Mouse (Mus musculus) urinary bladder, postnatal 25 days (tissue): ENCODE measurements around the gene Brip1.
"Not testable (repeated sequence)": the region's sequence is repeated elsewhere in the genome, so short reads cannot be mapped to it uniquely, and the experiment has no call there.

ENCODE experiments used
- DNase-seq: peaks from one replicate; pipeline ENCODE4 v3.0.0; 2022; ENCODE audit warnings: low spot score

Gene Brip1

DNA sequence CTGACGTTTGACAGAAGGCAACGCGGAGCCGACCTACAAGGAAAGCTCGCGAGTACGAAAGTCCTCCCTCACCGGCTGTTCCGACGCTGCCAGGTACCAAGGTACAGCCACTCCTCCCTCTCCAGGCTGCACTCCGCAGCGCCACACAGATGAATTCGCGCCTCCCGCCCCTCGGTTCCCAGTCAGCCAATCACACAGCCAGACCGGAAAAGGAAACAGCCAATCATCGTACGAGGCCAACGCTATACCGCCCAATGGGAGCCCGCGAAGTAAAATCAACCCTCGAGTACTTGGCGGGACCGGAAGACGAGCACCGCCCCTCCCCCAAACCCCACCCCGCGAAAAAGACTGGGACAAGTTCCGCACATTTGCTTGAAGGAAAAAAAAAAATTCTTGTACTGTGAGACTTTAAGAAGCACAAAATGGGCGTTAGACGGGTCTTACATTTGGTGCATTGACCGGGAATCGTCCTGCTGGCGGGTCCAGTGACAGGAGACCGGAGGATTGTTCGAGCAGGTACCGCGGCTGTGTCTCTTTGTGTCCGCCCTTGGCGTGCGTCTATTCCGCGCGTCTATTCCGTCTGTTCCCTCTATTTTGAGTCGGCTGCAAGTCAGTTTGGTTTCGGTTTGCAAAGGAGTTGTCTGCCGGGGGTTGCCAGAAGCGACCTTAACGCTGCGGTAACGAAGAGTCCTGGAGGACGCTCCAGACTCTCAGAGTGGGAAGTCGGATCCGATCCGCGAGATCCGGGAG is at the start of gene Brip1:
Brip1 (minus strand) TSS at position 157 of the 750 bp plus-strand sequence.
- DNase-seq = peak; percentile 83

- DNase-seq = no peak
Measured at GRCm38 (mm10) chr11:86232446-86232845, 31.5 kb upstream of the Brip1 start.

DNA sequence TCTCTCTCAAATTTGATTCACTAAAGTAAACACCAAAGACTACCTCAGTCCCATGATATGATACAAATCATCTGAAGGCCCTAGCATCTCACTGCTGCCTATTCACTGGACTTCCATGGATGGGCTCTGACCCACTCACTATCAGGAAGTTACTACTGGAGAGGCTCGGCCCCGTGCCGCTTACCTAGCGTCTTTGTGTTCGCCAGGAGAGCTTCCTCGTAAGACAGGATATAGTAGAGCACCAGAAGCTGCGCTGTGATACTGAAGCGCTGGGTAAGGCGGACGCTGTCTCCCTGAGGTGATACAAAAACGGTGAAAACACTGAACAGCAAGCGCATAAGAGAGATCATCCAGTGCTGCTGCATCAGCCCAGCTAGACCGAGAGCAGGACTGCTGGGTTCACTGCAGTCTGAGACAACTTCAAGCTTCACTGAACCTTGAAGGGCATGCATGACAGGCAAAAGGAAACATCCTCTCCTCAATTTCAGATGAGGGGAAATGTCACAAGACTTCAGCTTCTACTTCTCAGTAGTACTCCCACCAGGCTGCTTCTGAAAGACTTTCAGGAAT is 30.9 kb upstream of the Brip1 start:
- no peak for DNase-seq

DNA sequence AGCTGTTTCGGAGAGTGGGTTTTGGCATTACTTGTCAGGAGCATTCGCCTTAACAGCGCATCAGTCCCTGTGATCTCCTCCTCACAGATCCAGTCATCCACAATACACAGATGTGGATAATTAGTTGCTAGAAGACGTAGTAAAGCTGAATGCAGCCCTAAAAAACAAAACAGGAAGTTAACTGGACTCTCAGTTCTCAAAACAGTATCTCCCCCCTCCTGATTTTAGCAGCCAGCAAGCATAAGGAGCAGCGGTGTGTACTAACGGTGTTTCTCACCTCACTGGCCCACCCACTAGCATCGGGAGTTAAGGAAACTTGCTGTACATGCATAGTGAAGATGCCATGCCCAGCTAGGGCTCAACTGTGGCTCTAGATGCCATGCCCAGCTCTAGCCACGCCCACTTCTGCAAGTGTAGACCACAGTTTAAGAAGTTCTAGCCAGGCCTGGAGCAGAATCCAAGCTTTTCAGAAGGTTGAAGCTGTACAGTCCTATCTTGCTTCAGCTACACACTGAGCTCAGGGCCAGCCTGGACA is 25.7 kb upstream of the Brip1 start:
- DNase-seq = no peak

DNA sequence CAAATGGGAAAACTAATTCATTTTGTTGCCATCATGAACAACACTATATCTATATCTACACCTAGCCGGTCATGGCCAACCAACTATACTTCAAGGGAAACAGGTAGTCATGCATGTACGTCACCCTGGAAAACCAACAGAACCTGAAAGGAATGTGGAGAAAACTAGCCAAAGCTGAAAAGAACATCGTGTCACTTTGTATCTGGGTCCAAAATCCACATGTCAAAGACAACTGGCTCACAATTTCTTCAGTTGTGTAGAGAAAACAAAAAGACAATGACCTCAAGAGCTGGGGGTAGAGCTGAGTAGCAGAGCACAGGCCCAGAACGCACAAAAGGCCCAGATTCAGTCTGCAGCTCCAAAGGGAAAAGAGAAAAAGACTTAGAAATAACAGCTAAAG is 24.8 kb upstream of the Brip1 start:
- no peak for DNase-seq

GRCm38 (mm10) chr11:86211803-86212202 is 10.8 kb upstream of the Brip1 start:
- no peak for DNase-seq

- no peak for DNase-seq
Measured at GRCm38 (mm10) chr11:86209123-86209522, 8.1 kb upstream of the Brip1 start.

GRCm38 (mm10) chr11:86205876-86206275 is 4.9 kb upstream of the Brip1 start:
- DNase-seq = no peak

- DNase-seq = no peak
Measured at GRCm38 (mm10) chr11:86205031-86205430, 4.0 kb upstream of the Brip1 start.

- DNase-seq = peak; percentile 25
Measured at GRCm38 (mm10) chr11:86201901-86202675, 1.1 kb upstream of the Brip1 start.

DNA sequence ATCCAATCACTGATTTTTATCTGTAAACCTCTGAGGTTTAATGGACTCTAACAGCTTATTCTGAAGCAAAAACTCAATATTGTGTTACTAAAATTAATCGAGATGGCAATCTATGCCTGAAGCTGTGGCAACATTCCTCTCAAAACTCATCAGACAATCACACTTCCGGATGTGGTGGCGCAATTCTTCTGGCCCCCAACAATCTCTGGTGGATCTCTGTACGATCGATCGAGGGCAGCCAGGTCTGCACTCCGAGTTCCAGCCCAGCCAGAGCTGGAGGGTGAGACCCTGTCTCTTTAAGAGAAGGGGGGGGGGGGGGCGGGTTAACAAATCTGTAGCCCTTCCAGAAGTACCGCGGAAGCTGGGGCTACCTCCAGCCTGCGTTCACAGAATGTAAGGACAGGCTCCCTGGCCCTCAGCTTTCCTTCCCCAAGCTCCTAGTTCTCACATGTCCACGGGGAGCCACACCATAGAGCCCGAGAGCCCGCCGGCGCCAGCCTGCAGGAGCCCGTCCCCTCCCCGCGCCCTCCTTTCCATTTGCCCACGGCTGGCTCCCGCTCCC is 452 bp downstream of the Brip1 start:
- no peak for DNase-seq

DNA sequence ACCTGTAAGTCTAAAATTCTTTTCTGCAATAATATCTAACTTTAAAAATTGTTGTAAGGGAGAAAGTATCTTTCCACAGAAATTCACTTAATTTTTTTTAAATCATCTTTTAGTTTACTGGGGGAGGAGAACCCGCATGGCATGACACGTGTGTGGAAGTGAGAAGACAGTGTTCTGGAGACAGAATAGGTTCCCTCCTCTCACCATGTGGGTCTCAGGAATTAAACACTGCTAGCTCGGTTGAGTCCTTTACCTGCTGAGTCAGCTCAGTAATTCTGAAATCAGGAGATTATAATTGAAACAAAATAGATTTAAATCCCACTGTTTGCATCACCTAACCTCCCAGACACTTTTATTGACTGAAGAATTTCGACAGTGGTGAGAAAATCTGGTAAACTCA is 1.3 kb downstream of the Brip1 start:
- DNase-seq = no peak

DNA sequence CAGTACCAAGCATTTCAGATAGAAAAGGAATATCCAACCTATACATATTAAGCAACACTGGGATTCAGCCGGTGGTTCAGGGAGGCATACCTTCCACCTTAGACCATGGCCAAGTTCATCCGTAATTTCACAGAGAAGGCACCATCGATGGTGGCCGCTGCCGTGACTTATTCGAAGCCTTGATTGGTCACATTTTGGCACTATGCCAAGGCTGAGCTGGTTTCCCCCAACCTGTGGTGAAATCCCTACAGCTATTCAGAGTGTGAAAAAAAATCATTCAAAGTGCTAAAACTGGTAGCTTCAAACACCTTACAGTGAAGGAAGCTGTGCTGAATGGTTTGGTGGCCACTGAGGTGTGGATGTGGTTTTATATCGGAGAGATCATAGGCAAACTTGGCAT is 15.8 kb downstream of the Brip1 start:
- DNase-seq = not testable (repeated sequence)

- no peak for DNase-seq
Measured at GRCm38 (mm10) chr11:86175833-86176232, 25.2 kb downstream of the Brip1 start.

- peak; percentile 47 for DNase-seq
Measured at GRCm38 (mm10) chr11:86174173-86174572, 26.8 kb downstream of the Brip1 start.

- DNase-seq = no peak
Measured at GRCm38 (mm10) chr11:86170743-86171142, 30.2 kb downstream of the Brip1 start.

DNA sequence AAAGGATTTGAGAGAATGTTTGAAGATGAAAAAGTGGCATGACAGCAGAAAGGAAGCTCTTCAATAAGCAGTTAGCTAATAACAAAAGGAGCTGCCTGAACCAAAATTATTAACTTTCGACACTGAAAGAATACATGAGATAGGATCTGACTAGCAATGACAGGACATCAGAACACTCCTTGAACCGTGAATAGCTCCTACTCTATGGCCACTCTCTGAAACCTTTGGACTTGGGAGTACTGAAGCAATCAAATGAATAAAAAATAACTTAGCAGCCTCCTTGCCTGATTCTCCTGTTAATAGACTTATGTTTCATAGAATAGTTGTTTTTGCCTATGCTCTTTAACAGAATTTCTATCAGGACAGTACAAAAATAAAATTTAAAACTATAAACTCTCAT is 40.7 kb downstream of the Brip1 start:
- no peak for DNase-seq

DNA sequence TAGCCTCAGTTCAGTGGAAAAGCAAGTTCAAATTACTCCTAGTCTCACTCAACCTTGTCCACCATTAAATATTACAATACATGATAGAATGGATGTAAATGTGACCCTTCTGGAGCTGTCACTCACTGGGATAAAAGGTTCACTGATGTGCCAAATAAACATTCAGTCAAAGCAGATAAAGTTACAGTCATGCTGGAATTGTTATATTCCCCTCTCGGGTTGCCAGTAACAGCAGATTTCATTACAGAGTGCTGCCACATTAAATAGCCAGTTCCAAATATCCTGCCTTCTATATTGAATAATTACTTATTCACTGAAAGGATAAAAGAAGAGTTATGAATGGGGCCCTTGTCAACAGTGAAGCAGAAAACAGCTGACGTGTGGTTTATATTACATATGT is 42.0 kb downstream of the Brip1 start:
- DNase-seq = no peak

DNA sequence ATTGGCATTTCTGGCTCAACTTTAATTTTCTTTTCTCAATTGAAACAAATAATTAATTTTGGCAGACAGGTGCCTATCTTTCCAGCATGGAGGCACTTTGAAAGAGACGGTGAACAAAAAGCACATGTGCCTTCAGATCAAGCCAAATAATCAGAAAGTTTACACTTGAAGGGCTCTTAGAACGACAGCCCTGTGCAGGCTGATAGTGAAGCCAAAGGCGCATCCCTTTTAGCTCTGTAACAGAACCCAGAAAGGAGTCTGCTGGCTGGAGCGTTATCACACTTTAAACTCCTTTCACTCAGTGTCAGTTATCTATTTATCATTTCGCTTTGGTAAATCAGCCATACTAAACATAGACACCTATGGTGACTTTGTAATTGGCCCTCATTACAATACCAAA is 45.4 kb downstream of the Brip1 start:
- DNase-seq = no peak

GRCm38 (mm10) chr11:86131324-86131723 is 69.7 kb downstream of the Brip1 start:
- peak; percentile 14 for DNase-seq

- DNase-seq = no peak
Measured at GRCm38 (mm10) chr11:86117078-86117869, 83.7 kb downstream of the Brip1 start.

DNA sequence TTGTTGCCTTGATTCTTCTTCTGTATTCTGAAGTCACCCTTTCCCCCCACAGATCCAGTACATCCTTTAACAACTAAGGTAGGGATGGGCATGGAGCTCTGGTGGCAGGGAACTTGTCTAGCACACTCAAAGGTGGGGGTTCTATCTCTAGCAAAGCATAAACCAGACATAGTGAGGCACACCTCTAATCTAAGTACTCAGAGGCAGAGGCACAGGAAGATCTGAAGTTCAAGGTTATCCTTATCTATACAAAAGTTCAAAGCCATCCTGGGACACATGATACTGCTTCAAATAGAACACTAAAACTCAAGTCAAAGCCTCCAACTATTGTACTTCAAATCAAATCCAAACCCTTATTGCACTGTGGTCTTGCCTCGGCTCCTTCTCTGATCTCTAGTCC is 85.0 kb downstream of the Brip1 start:
- no peak for DNase-seq
